Mouse (Mus musculus): ENCODE measurements at regions not wholly inside any gene's neighbourhood (a gene's known extent, or its start where the extent isn't known, plus 50 kb on each side); places are given as distances from the start of the nearest gene placed in this dataset.

DNA sequence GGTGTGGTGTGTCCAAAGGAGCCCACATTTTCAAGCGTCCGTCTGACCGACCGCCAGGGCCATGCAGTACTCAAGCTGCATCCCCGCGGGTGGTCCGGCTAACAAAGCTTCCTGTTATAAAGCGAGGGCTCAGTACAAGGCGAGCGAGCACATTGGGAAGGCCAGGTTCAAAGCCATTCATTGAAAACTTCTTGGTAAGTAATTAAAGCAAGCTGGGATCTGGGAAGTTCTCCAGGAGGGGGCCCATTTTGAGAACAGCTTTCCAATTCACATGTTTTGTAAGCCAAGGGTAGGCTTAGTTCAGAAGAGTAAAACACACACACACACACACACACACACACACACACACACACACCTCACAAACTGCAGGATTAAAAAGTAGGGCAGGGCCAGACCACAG, 57.3 kb upstream of the Prep start:
- no peak overlapping the region for H3K4me3 ChIP-seq (ENCODE audit: control insufficient read depth, low read depth, low read length)
- no peaks in the 10 kb centered on the region for H3K4me1 ChIP-seq (ENCODE audit: control insufficient read depth, insufficient read depth, low read length)
- H3K27ac ChIP-seq (ENCODE audit: control insufficient read depth, insufficient read depth, low read depth, low read length) = no peak overlapping the region
- TF ChIP-seq POLR2A (IDR thresholded peaks at IDR 0.05; ENCODE audit: control insufficient read depth, low read depth, low read length) (no peak), CTCF (IDR thresholded peaks at IDR 0.05; ENCODE audit: control insufficient read depth, insufficient read depth, insufficient replicate concordance, low read depth, low read length) (no peak)
- no peaks in the 10 kb centered on the region for H3K27me3 ChIP-seq (ENCODE audit: control insufficient read depth, insufficient read depth, low read length)
- no peaks in the 10 kb centered on the region for H3K36me3 ChIP-seq (ENCODE audit: control insufficient read depth, insufficient read depth, low read length)

DNA sequence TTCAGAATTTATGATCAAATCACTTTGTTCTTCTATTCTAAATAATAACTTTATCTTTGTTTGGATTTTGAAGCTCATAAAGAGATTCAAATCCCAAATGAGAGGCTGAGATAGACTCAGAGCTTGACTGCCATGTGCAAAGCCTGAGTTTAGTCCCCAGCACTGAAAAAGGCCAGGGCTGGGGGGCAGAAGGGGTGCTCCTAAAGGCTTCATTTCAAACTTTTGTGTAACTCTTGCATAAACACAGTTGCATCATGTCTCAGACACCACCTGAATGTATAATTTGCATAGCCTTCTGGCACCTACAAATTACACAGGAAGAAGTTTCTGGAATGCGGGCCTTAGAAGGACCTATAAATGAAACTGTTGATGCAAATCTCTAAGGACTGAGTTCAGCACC, 57.8 kb upstream of the Prep start:
- no peaks in the 10 kb centered on the region for H3K27me3 ChIP-seq (ENCODE audit: control insufficient read depth, insufficient read depth, low read length)
- no peaks in the 10 kb centered on the region for H3K36me3 ChIP-seq (ENCODE audit: control insufficient read depth, insufficient read depth, low read length)
- H3K27ac ChIP-seq (ENCODE audit: control insufficient read depth, insufficient read depth, low read depth, low read length) = no peak overlapping the region
- H3K4me3 ChIP-seq (ENCODE audit: control insufficient read depth, low read depth, low read length) = no peak overlapping the region
- TF ChIP-seq CTCF (IDR thresholded peaks at IDR 0.05; ENCODE audit: control insufficient read depth, insufficient read depth, insufficient replicate concordance, low read depth, low read length) (no peak), POLR2A (IDR thresholded peaks at IDR 0.05; ENCODE audit: control insufficient read depth, low read depth, low read length) (no peak)
- no peaks in the 10 kb centered on the region for H3K4me1 ChIP-seq (ENCODE audit: control insufficient read depth, insufficient read depth, low read length)

DNA sequence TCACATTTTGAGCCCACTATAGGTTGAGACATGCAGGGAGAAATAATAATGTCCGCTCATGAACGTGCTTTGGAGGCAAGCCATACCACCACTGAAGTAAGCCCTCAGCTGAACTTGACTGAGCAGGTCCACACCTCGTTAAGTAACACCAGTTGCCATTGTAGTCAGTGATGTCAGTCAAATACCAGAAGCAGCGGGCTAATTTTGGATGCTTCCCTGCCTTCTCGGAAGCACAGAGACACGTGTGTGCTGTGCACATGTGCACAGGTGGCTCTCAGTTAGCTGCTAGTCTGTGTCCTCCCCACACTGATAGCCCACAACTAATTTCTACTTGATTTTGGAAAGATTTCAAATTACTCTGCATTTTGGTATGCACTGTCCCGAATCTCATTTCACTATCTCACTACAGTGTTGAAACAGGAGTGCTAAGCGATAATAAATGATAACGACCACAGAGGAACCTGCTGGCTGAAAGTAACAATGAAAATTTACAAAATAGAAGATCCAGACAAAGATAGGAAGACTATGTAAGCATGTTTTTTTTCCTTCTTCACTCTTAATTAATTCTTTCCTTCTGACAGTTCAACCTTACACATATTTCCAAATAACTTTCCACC, 62.9 kb upstream of the Prep start:
- no peaks in the 10 kb centered on the region for H3K36me3 ChIP-seq (ENCODE audit: control insufficient read depth, insufficient read depth, low read length)
- H3K27me3 ChIP-seq (ENCODE audit: control insufficient read depth, insufficient read depth, low read length) = no peaks in the 10 kb centered on the region
- H3K4me1 ChIP-seq (ENCODE audit: control insufficient read depth, insufficient read depth, low read length) = peaks cover 6% of the 10 kb centered on the region
- no peak overlapping the region for H3K4me3 ChIP-seq (ENCODE audit: control insufficient read depth, low read depth, low read length)
- TF ChIP-seq POLR2A (IDR thresholded peaks at IDR 0.05; ENCODE audit: control insufficient read depth, low read depth, low read length) (no peak), CTCF (IDR thresholded peaks at IDR 0.05; ENCODE audit: control insufficient read depth, insufficient read depth, insufficient replicate concordance, low read depth, low read length) (no peak)
- no peak overlapping the region for H3K27ac ChIP-seq (ENCODE audit: control insufficient read depth, insufficient read depth, low read depth, low read length)

DNA sequence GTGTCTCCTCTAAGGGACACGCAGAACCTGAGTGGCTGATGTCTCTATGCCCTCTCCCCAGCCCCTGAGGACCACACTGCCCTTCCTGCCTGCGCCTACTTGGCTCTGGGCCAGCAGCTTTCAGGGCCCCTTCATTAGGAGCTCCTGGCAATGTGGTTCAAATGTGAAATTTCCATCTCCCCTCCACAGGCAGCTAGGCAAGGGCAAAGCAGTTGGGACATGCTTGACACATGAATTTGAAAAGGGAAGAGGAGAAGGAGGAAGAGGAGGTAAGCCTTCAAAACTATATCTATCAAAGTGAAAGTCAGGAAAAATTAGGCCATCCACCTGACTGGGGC, 63.7 kb upstream of the Prep start:
- H3K27ac ChIP-seq (ENCODE audit: control insufficient read depth, insufficient read depth, low read depth, low read length) = no peak overlapping the region
- TF ChIP-seq CTCF (IDR thresholded peaks at IDR 0.05; ENCODE audit: control insufficient read depth, insufficient read depth, insufficient replicate concordance, low read depth, low read length) (no peak), POLR2A (IDR thresholded peaks at IDR 0.05; ENCODE audit: control insufficient read depth, low read depth, low read length) (no peak)
- H3K27me3 ChIP-seq (ENCODE audit: control insufficient read depth, insufficient read depth, low read length) = no peaks in the 10 kb centered on the region
- H3K4me3 ChIP-seq (ENCODE audit: control insufficient read depth, low read depth, low read length) = no peak overlapping the region
- no peaks in the 10 kb centered on the region for H3K36me3 ChIP-seq (ENCODE audit: control insufficient read depth, insufficient read depth, low read length)
- H3K4me1 ChIP-seq (ENCODE audit: control insufficient read depth, insufficient read depth, low read length) = peaks cover 6% of the 10 kb centered on the region

DNA sequence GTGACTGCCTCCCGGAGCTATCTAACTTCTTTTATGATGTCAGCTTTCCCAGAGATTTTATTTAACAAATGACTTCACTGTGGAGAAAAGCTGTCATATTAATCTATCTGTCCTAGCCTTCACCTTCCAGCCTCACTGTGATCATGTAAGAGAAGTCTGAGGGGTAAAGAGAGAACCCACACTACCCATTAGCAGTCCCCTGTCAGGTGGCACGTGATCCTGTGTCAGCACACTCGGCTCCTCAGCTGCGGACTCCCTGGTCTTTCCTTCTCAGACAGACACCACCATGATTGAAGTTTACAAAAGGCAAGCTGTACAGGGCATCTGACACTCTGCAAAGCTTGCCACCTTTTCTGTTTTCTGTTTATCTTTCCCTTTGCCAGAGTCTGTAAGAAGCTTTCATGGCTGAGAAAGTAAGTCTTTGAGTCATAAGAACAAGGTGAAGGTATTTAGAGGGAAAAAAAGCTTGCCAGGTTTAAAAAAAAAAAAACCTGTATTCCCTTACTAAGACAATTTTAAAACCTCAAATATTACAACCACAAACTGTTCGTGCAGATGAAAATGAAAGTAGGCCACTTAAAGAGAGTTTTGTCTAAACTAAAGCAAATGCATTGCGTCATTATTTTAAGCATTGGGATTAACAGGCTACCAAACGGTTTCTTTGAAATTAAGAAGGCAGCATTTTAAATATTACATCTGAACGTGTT, 64.2 kb upstream of the Prep start:
- Histone ChIP-seq H3K4me1 (ENCODE audit: control insufficient read depth, insufficient read depth, low read length) (peaks cover 6% of the 10 kb centered on the region), H3K27ac (ENCODE audit: control insufficient read depth, insufficient read depth, low read depth, low read length) (no peak overlapping the region), H3K36me3 (ENCODE audit: control insufficient read depth, insufficient read depth, low read length) (no peaks in the 10 kb centered on the region), H3K27me3 (ENCODE audit: control insufficient read depth, insufficient read depth, low read length) (no peaks in the 10 kb centered on the region), H3K4me3 (ENCODE audit: control insufficient read depth, low read depth, low read length) (no peak overlapping the region)
- TF ChIP-seq CTCF (IDR thresholded peaks at IDR 0.05; ENCODE audit: control insufficient read depth, insufficient read depth, insufficient replicate concordance, low read depth, low read length) (no peak), POLR2A (IDR thresholded peaks at IDR 0.05; ENCODE audit: control insufficient read depth, low read depth, low read length) (no peak)

DNA sequence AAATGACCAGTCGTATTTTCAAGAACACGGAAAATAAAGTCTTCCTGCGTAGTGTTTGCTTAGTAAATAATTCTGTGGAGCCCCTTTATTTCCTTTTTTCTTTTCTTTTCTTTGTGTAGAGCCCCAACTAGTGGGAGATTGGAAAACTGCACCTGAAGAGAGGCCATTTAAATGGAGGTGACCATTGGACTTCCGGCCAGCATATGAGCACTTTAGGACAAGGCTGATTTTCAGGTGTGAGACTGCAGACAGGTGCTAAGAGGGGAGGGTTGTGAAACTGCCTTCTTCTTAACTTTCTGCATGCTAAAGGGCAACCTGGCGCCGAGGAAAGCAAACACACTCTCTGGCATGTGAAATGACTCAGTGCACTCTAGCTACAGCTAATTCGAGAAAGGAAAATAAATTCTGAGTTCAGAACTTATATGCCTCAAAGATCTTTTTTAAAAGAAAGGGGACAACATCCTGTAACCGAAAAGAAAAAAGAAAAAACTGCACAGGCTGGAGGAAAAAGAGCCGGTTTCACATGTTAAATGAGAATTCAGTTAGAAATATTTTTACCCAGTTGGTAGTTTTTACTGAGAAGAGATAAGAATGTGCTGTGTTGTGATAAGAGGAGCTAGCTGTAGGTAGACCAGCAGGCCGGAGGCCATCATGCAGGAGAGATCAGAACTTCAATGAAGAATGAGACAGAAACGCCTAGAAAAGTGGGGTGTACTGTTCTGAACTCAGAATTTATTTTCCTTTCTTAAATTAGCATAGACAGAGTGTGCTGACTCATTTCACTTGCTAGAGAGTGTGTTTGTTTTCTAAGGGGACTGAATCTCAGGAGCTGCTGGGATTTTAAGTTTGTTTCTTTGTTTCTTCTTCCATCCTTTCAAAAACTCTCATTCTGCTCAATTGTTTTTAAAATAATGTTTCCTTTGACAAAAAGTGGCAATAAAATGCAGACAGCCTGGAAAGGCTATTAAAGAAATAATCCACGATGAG, 65.8 kb upstream of the Prep start:
- Histone ChIP-seq H3K4me3 (ENCODE audit: control insufficient read depth, low read depth, low read length) (no peak overlapping the region), H3K27me3 (ENCODE audit: control insufficient read depth, insufficient read depth, low read length) (no peaks in the 10 kb centered on the region), H3K36me3 (ENCODE audit: control insufficient read depth, insufficient read depth, low read length) (no peaks in the 10 kb centered on the region), H3K27ac (ENCODE audit: control insufficient read depth, insufficient read depth, low read depth, low read length) (no peak overlapping the region), H3K4me1 (ENCODE audit: control insufficient read depth, insufficient read depth, low read length) (peaks cover 9% of the 10 kb centered on the region)
- TF ChIP-seq CTCF (IDR thresholded peaks at IDR 0.05; ENCODE audit: control insufficient read depth, insufficient read depth, insufficient replicate concordance, low read depth, low read length) (no peak), POLR2A (IDR thresholded peaks at IDR 0.05; ENCODE audit: control insufficient read depth, low read depth, low read length) (no peak)

Data from testis, adult 2 months (tissue).